ENCODE assay signal across 15 mouse cellular contexts in genomic region chr17:35733398-35733797, GRCm38 (mm10).
"Had no signal": no experiment of that assay in that cellular context is flagged by ENCODE, and none has a peak within 500 bp of the region (broad histone marks: within the 10 kb centered on the region; RNA-seq: fewer than 3 reads in every experiment).

No protein-coding gene starts in this region.

- H3K27ac ChIP-seq: lung, embryonic 15.5 days; macrophage; midbrain, embryonic 13.5 days; midbrain, embryonic 15.5 days; neural tube, embryonic 12.5 days had no signal

- DNase-seq: liver, postnatal 0 days; lung, adult 2 months; lung, postnatal 14 days; lung, postnatal 36 days; right cerebral cortex, postnatal 14 days; thymus, adult 18-20 months; thymus, postnatal 14 days; thymus, postnatal 36 days had no signal

- ATAC-seq: liver, postnatal 0 days; lung, postnatal 0 days; midbrain, embryonic 13.5 days; midbrain, embryonic 15.5 days had no signal

- H3K4me3 ChIP-seq: lung, embryonic 15.5 days; megakaryocyte, embryonic 14.5 days; midbrain, embryonic 13.5 days; midbrain, embryonic 15.5 days; neural tube, embryonic 12.5 days had no signal
